Mouse (Mus musculus): ENCODE measurements around the gene Acsm5. TPM values are rescaled to one million over a fixed set of nuclear protein-coding genes. Genes with fewer than 3 reads are reported as not detected.
"Not testable (repeated sequence)": the region's sequence is repeated elsewhere in the genome, so short reads cannot be mapped to it uniquely, and the experiment has no call there.

Gene Acsm5
- total RNA-seq, 2 experiments from 2014 or later = 2.1 to 3.8 TPM

DNA sequence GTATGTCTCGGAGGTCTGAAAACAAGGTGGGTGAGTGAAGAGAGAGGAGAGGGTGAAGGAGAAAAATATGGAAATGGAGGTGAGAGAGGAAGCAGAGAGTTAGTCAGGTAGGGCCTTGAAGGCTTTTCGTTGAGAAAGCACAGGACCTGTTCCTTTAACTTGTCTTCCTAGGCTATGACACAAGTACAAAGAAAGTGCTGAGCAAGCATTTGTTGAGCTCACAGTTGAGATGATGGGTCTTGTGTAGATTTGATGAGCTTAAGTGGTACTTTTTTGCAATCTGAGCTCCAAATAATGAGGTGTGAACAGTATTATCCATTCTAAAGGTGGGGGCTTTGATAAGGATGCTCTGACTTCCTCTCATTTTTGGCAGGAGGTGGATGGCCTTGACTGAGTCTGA is 15.1 kb downstream of the Acsm5 start:
- DNase-seq = no peak
- intact Hi-C loops (cut with DNase I) = no loop called here

DNA sequence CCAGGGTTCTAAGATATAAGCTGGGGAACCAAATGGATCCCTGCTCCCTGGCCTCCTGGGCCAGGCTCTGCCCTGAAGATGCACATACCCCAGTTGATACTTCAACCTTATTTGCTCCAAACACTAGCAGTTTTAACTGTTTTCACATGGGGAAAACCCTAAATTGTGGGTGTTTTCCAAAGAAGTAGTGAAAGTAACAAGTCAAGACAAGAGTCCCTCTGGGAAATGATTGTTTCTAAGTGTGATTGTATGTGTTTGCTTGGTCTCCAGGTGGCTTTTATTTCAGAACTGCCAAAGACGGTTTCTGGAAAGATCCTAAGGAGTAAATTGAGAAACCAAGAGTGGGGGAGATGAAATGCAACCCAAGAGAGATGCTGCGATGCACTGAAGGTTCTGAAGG is 23.2 kb downstream of the Acsm5 start:
- no peak for DNase-seq
- intact Hi-C loops (cut with DNase I) = no loop called here

DNA sequence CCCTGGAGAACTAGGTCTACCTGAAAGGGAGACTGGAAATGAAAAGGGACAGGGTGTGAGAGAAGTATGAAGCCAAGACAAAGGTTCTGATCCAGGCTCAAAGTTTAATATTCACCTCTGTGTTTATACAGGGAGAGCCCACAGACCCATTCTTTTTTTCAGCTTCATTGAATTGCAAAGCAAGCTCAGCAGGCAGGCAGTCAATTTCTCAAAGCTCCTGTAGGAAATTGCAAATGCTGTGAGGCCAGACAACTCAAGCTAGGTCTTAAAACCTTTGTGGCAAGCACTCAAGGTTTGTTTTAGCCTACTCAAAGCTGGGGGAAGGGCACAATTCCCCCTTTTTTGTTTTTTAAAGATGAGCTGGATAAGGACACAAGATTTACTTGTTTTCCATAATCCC is 26.3 kb downstream of the Acsm5 start:
- DNase-seq = no peak
- intact Hi-C loops (cut with DNase I) = no loop called here

- DNase-seq = no peak
- intact Hi-C loops (cut with DNase I) = no loop called here
Observed at GRCm38 (mm10) chr7:119550471-119551222, 31.4 kb downstream of the Acsm5 start.

DNA sequence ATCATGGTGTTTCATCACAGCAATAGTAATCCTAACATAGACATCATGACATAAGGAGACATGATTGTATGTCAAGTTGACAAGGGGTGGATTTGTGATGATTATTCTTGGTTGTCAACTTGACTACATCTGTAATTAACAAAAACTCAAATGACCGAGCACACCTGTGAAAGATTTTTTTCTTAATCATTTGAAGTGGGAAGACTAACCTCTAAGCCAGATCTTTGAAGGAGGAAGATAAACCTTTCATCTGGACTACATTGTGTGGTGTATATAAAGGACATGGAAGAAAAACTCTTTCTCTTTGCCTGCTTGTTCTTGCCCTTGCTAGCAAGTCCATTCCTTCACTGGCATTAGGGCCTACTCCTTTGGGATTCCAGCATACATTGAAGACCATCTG is 34.8 kb downstream of the Acsm5 start, which contains the start of gene Acsm2:
Gene Acsm2 (plus strand): TSS at position 301 of the 400 bp plus-strand sequence.
- DNase-seq = no peak
- intact Hi-C loops (cut with DNase I) = no loop called here

- no peak for DNase-seq
- intact Hi-C loops (cut with DNase I) = no loop called here
Observed at GRCm38 (mm10) chr7:119559789-119560451, 40.7 kb downstream of the Acsm5 start.

DNA sequence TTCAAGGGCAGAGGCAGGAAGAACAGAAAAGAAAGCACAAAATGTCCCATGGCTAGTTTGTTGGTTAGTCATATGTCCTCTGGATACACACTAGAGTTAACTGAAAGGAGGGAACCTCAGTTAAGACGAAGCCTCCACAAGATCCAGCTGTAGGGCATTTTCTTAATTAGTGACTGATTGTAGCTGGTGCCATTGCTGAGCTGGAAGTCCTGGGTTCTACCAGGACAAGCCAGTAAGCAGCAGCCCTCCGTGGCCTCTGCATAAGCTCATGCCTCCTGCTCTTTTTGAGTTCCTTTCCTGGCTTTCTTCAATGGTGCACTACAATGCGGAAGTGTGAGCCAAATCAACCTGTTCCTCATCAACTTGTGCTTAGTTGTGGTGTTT is 41.2 kb downstream of the Acsm5 start:
- intact Hi-C loops (cut with DNase I) = no loop called here
- no peak for DNase-seq

GRCm38 (mm10) chr7:119561441-119561840 is 42.2 kb downstream of the Acsm5 start:
- no peak for DNase-seq
- intact Hi-C loops (cut with DNase I) = no loop called here

GRCm38 (mm10) chr7:119562476-119562875 is 43.2 kb downstream of the Acsm5 start:
- intact Hi-C loops (cut with DNase I); DNase-seq: not testable (repeated sequence)

DNA sequence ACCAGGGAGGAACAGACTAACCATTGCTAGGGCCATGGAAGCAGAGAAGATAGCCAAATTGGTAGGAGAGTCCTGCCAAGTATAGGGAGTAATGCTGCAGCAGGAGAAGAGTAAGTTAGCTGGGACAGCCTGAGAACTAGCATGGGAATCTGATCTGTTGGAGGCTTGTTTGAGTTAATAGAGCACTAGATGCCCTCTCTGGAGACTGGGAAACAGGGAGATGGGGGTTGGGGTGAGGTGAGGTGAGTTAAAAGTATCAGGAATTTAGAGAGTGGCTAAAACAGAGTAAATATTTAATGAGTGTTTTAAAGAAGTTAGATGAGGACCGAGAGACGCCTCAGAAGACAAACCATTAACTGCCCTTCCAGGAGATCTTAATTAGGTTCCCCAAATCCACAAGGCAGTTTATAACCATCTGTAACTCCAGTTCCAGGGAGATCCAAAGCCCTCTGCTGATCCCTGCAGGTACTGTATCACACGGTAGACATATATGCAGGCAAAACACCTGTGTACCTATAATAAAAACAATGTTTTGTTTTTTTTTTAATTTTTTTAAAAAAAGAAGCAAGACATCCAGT is 75.4 kb downstream of the Acsm5 start:
- DNase-seq = no peak
- intact Hi-C loops (cut with DNase I) = no loop called here

Other genes starting within 250 kb of the Acsm5 start
- not detected for gene Gp2, start 60.2 kb upstream of the Acsm5 start, total RNA-seq (2021)
- not detected for gene Umod, start 40.2 kb upstream of the Acsm5 start, total RNA-seq (2021)
- gene Pdilt, start 4.0 kb downstream of the Acsm5 start, total RNA-seq (2021) = not detected
- gene Acsm2, start 34.9 kb downstream of the Acsm5 start, total RNA-seq (2021) = not detected
- under 1 TPM in 1 of 2 experiments, not detected in 1; 0.22 TPM for gene Acsm1, start 87.6 kb downstream of the Acsm5 start, total RNA-seq (2021)
- not detected for gene Acsm4, start 170.6 kb downstream of the Acsm5 start, total RNA-seq (2021)
- 10 to 100 TPM; 13.3 to 16.4 TPM for gene Thumpd1, start 201.3 kb downstream of the Acsm5 start, total RNA-seq (2021)
- gene Acsm3, start 241.5 kb downstream of the Acsm5 start, total RNA-seq (2021) = 1 to 10 TPM in 1 of 2 experiments, under 1 TPM in 1; 0.10 to 1.3 TPM

Measured in heart, postnatal 14 days (tissue).